Mouse (Mus musculus): Measurements from ENCODE around the gene Fsd2. TPM values are rescaled to one million over a fixed set of nuclear protein-coding genes. Genes with fewer than 3 reads are reported as not detected.

Fsd2 gene
- 0.04 TPM in 2 replicates for polyA plus RNA-seq (2015; fragmentation: Nextera tagmentation; extraction: Ambion mirVana)

GRCm38 (mm10) chr7:81566892-81567291 lies at the start of gene Fsd2:
Gene Fsd2 (minus strand): TSS chr7:81566944.

DNA sequence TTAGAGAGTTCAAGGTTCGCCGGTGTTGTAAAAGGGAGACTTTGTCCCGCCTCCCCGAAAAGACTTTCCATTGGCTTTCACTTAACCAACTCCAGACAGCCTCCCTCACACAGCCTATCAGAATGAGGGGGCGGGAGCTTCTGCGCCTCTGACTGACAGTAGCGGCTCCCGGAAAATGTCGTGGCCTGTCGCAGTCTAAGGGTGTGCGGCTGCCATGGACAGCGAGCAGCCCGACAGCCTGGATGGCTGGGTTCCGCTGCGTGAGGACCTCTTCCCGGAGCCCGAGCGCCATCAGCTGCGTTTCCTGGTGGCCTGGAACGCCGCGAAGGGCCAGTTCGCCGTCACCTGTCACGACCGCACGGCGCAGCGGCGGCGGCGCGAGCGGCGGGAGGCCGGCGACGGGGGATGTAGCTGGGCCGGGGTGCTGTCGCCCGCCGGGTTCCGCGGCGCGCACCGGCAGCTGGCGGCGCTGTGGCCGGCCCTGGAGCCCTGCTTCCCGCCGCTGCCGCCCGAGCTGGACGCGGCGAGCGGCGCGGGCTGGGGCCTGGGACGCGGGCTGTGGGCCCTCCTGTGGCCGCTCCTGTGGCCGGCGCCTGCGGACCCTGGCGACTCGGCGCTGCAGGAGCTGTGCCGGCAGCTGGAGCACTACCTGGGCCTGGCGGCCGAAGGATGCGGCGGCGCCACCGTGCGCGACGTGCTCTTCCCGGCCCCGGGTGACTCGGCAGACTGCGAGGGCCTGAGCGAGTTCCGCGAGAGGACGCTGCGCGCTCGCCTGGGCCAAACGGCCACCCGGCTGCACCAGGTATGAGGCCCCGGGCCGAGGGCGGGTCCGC lies 4.6 kb upstream of the Fsd2 start, which contains the start of gene Whamm:
Gene Whamm (plus strand): TSS at position 159 of the 833 bp plus-strand sequence.

GRCm38 (mm10) chr7:81498181-81498580 lies 68.6 kb downstream of the Fsd2 start, which contains the start of gene BC048679:
Gene BC048679 (minus strand): TSS chr7:81498281.

GRCm38 (mm10) chr7:81493331-81494021 lies 73.3 kb downstream of the Fsd2 start, which contains the start of gene Ap3b2:
Gene Ap3b2 (minus strand): TSS chr7:81493925.

MicroRNA genes within 50 kb of the gene (microRNA counts, 519-probe panel; counts per million panel counts)
- microRNA mmu-miR-1839-3p, result 1,545 counts per million, percentile 12 among the panel's probes with 10 or more counts
- 3,114 counts per million, percentile 50 among the panel's probes with 10 or more counts for microRNA mmu-miR-1839-5p

Other genes starting within 250 kb of the Fsd2 start
- gene Rps17, start 221.7 kb downstream of the Fsd2 start, polyA plus RNA-seq (2015; fragmentation: Nextera tagmentation; extraction: Ambion mirVana), result 1,025 and 1,062 TPM in 2 replicates
- 2.2 and 2.6 TPM in 2 replicates for gene Cpeb1, start 111.5 kb downstream of the Fsd2 start, polyA plus RNA-seq (2015; fragmentation: Nextera tagmentation; extraction: Ambion mirVana)
- 0.20 and 0.23 TPM in 2 replicates for gene Ap3b2, start 73.0 kb downstream of the Fsd2 start, polyA plus RNA-seq (2015; fragmentation: Nextera tagmentation; extraction: Ambion mirVana)
- not detected in 2 replicates for gene BC048679, start 68.7 kb downstream of the Fsd2 start, polyA plus RNA-seq (2015; fragmentation: Nextera tagmentation; extraction: Ambion mirVana)
- gene Whamm, start 4.3 kb upstream of the Fsd2 start, polyA plus RNA-seq (2015; fragmentation: Nextera tagmentation; extraction: Ambion mirVana), result 3.8 TPM in 2 replicates
- gene Homer2, start 140.6 kb upstream of the Fsd2 start, polyA plus RNA-seq (2015; fragmentation: Nextera tagmentation; extraction: Ambion mirVana), result 57.8 and 78.9 TPM in 2 replicates
- gene Ramac, start 196.0 kb upstream of the Fsd2 start, polyA plus RNA-seq (2015; fragmentation: Nextera tagmentation; extraction: Ambion mirVana), result 109 and 119 TPM in 2 replicates
- 36.8 and 42.9 TPM in 2 replicates for gene 3110040N11Rik, start 222.5 kb upstream of the Fsd2 start, polyA plus RNA-seq (2015; fragmentation: Nextera tagmentation; extraction: Ambion mirVana)